Mouse (Mus musculus): ENCODE data around the gene Scn9a. TPM values are rescaled to one million over a fixed set of nuclear protein-coding genes. Genes with fewer than 3 reads are reported as not detected.

Scn9a gene
- polyA plus RNA-seq (2014; fragmentation: Nextera tagmentation; extraction: Ambion mirVana), result 3.7 and 6.0 TPM in 2 replicates

GRCm38 (mm10) chr2:66634580-66635359, at the start of gene Scn9a:
Gene Scn9a (minus strand): TSS chr2:66634962.
- peak; percentile 88 for ATAC-seq (ENCODE audit: low FRiP score)
- H3K9ac ChIP-seq (ENCODE audit: low read depth, low read length), result peak within 1 kb of the TSS; percentile 64
- peak within 1 kb of the TSS; percentile 45 for H3K4me3 ChIP-seq (ENCODE audit: low read depth, low read length)
- peak within 1 kb of the TSS; percentile 69 for H3K4me2 ChIP-seq (replicated peaks; ENCODE audit: low read depth, low read length)
- no peaks in the 10 kb centered on the region for H3K4me1 ChIP-seq (replicated peaks; ENCODE audit: control insufficient read depth, insufficient read depth, low read length)
- 2% methylated on average over 27 of the region's 29 CpGs for WGBS
- H3K27me3 ChIP-seq (ENCODE audit: control insufficient read depth, insufficient read depth, low read length), result peaks cover 2% of the 10 kb centered on the region; the same call in 1 of the 2 replicates
- no peak within 1 kb of the TSS for H3K27ac ChIP-seq (ENCODE audit: low read depth, low read length)
- no peaks in the 10 kb centered on the region for H3K9me3 ChIP-seq (ENCODE audit: control insufficient read depth, low read length)
- peak; percentile 72 for DNase-seq (ENCODE audit: low spot score)
- H3K36me3 ChIP-seq (ENCODE audit: control insufficient read depth, insufficient read depth, low read length), result no peaks in the 10 kb centered on the region

GRCm38 (mm10) chr2:66661988-66662387, 27.2 kb upstream of the Scn9a start:
- H3K9ac ChIP-seq (ENCODE audit: low read depth, low read length), result no peak overlapping the region
- H3K9me3 ChIP-seq (ENCODE audit: control insufficient read depth, low read length), result no peaks in the 10 kb centered on the region
- H3K36me3 ChIP-seq (ENCODE audit: control insufficient read depth, insufficient read depth, low read length), result no peaks in the 10 kb centered on the region
- H3K27me3 ChIP-seq (ENCODE audit: control insufficient read depth, insufficient read depth, low read length), result no peaks in the 10 kb centered on the region
- no peak overlapping the region for H3K4me3 ChIP-seq (ENCODE audit: low read depth, low read length)
- DNase-seq (ENCODE audit: low spot score) (no peak), ATAC-seq (ENCODE audit: low FRiP score) (no peak)
- no peak overlapping the region for H3K4me2 ChIP-seq (replicated peaks; ENCODE audit: low read depth, low read length)
- WGBS, result 69% methylated on average over 1 of the region's 1 CpGs
- no peak overlapping the region for H3K27ac ChIP-seq (ENCODE audit: low read depth, low read length)
- H3K4me1 ChIP-seq (replicated peaks; ENCODE audit: control insufficient read depth, insufficient read depth, low read length), result no peaks in the 10 kb centered on the region

- H3K4me2 ChIP-seq (replicated peaks; ENCODE audit: low read depth, low read length), result no peak overlapping the region
- 85% methylated on average over 3 of the region's 3 CpGs for WGBS
Measured at GRCm38 (mm10) chr2:66656430-66656829, 21.7 kb upstream of the Scn9a start.

GRCm38 (mm10) chr2:66655431-66655830, 20.7 kb upstream of the Scn9a start:
- H3K27ac ChIP-seq (ENCODE audit: low read depth, low read length), result no peak overlapping the region
- no peak overlapping the region for H3K4me3 ChIP-seq (ENCODE audit: low read depth, low read length)
- DNase-seq (ENCODE audit: low spot score) (no peak), ATAC-seq (ENCODE audit: low FRiP score) (0 out of 2 replicates have a peak, but pooled peaks have one; percentile 22)
- no peaks in the 10 kb centered on the region for H3K4me1 ChIP-seq (replicated peaks; ENCODE audit: control insufficient read depth, insufficient read depth, low read length)
- WGBS, result 92% methylated on average over 2 of the region's 2 CpGs
- no peak overlapping the region for H3K4me2 ChIP-seq (replicated peaks; ENCODE audit: low read depth, low read length)
- no peaks in the 10 kb centered on the region for H3K9me3 ChIP-seq (ENCODE audit: control insufficient read depth, low read length)
- H3K9ac ChIP-seq (ENCODE audit: low read depth, low read length), result no peak overlapping the region
- H3K36me3 ChIP-seq (ENCODE audit: control insufficient read depth, insufficient read depth, low read length), result no peaks in the 10 kb centered on the region
- H3K27me3 ChIP-seq (ENCODE audit: control insufficient read depth, insufficient read depth, low read length), result no peaks in the 10 kb centered on the region

More at GRCm38 (mm10) chr2:66656430-66656829, 21.7 kb upstream of the Scn9a start:
- H3K9ac ChIP-seq (ENCODE audit: low read depth, low read length), result no peak overlapping the region
- no peaks in the 10 kb centered on the region for H3K4me1 ChIP-seq (replicated peaks; ENCODE audit: control insufficient read depth, insufficient read depth, low read length)
- H3K27me3 ChIP-seq (ENCODE audit: control insufficient read depth, insufficient read depth, low read length), result no peaks in the 10 kb centered on the region
- H3K27ac ChIP-seq (ENCODE audit: low read depth, low read length), result no peak overlapping the region
- H3K9me3 ChIP-seq (ENCODE audit: control insufficient read depth, low read length), result no peaks in the 10 kb centered on the region
- DNase-seq (ENCODE audit: low spot score), result no peak
- H3K4me3 ChIP-seq (ENCODE audit: low read depth, low read length), result no peak overlapping the region
- H3K36me3 ChIP-seq (ENCODE audit: control insufficient read depth, insufficient read depth, low read length), result no peaks in the 10 kb centered on the region
- 0 out of 2 replicates have a peak, but pooled peaks have one; percentile 30 for ATAC-seq (ENCODE audit: low FRiP score)

GRCm38 (mm10) chr2:66644384-66644783, 9.6 kb upstream of the Scn9a start:
- H3K4me1 ChIP-seq (replicated peaks; ENCODE audit: control insufficient read depth, insufficient read depth, low read length), result no peaks in the 10 kb centered on the region
- peak; percentile 48 for DNase-seq (ENCODE audit: low spot score)
- no peaks in the 10 kb centered on the region for H3K27me3 ChIP-seq (ENCODE audit: control insufficient read depth, insufficient read depth, low read length)
- ATAC-seq (ENCODE audit: low FRiP score), result no peak; the same call in none of the 2 replicates
- 32% methylated on average over 5 of the region's 5 CpGs for WGBS
- H3K27ac ChIP-seq (ENCODE audit: low read depth, low read length), result no peak overlapping the region
- H3K9ac ChIP-seq (ENCODE audit: low read depth, low read length), result no peak overlapping the region
- H3K36me3 ChIP-seq (ENCODE audit: control insufficient read depth, insufficient read depth, low read length), result no peaks in the 10 kb centered on the region
- H3K4me2 ChIP-seq (replicated peaks; ENCODE audit: low read depth, low read length), result no peak overlapping the region
- no peaks in the 10 kb centered on the region for H3K9me3 ChIP-seq (ENCODE audit: control insufficient read depth, low read length)
- no peak overlapping the region for H3K4me3 ChIP-seq (ENCODE audit: low read depth, low read length)

GRCm38 (mm10) chr2:66632728-66633127, 2.0 kb downstream of the Scn9a start:
- no peak overlapping the region for H3K4me3 ChIP-seq (ENCODE audit: low read depth, low read length)
- H3K4me1 ChIP-seq (replicated peaks; ENCODE audit: control insufficient read depth, insufficient read depth, low read length), result no peaks in the 10 kb centered on the region
- H3K9ac ChIP-seq (ENCODE audit: low read depth, low read length), result no peak overlapping the region
- H3K4me2 ChIP-seq (replicated peaks; ENCODE audit: low read depth, low read length), result no peak overlapping the region
- DNase-seq (ENCODE audit: low spot score) (no peak), ATAC-seq (ENCODE audit: low FRiP score) (no peak)
- no peaks in the 10 kb centered on the region for H3K36me3 ChIP-seq (ENCODE audit: control insufficient read depth, insufficient read depth, low read length)
- peaks cover 2% of the 10 kb centered on the region; the same call in 1 of the 2 replicates for H3K27me3 ChIP-seq (ENCODE audit: control insufficient read depth, insufficient read depth, low read length)
- H3K27ac ChIP-seq (ENCODE audit: low read depth, low read length), result no peak overlapping the region
- H3K9me3 ChIP-seq (ENCODE audit: control insufficient read depth, low read length), result no peaks in the 10 kb centered on the region
- WGBS, result 30% methylated on average over 5 of the region's 5 CpGs

- 71% methylated on average over 7 of the region's 7 CpGs for WGBS
- Histone ChIP-seq H3K9me3 (ENCODE audit: control insufficient read depth, low read length) (no peaks in the 10 kb centered on the region), H3K36me3 (ENCODE audit: control insufficient read depth, insufficient read depth, low read length) (no peaks in the 10 kb centered on the region), H3K27ac (ENCODE audit: low read depth, low read length) (no peak overlapping the region), H3K9ac (ENCODE audit: low read depth, low read length) (no peak overlapping the region), H3K4me2 (replicated peaks; ENCODE audit: low read depth, low read length) (no peak overlapping the region), H3K4me3 (ENCODE audit: low read depth, low read length) (no peak overlapping the region), H3K27me3 (ENCODE audit: control insufficient read depth, insufficient read depth, low read length) (no peaks in the 10 kb centered on the region), H3K4me1 (replicated peaks; ENCODE audit: control insufficient read depth, insufficient read depth, low read length) (no peaks in the 10 kb centered on the region)
- DNase-seq (ENCODE audit: low spot score) (no peak), ATAC-seq (ENCODE audit: low FRiP score) (peak; percentile 74)
Measured at GRCm38 (mm10) chr2:66611091-66611490, 23.7 kb downstream of the Scn9a start.

GRCm38 (mm10) chr2:66597313-66597712, 37.4 kb downstream of the Scn9a start:
- Histone ChIP-seq H3K9ac (ENCODE audit: low read depth, low read length) (no peak overlapping the region), H3K9me3 (ENCODE audit: control insufficient read depth, low read length) (no peaks in the 10 kb centered on the region), H3K4me1 (replicated peaks; ENCODE audit: control insufficient read depth, insufficient read depth, low read length) (no peaks in the 10 kb centered on the region), H3K27me3 (ENCODE audit: control insufficient read depth, insufficient read depth, low read length) (no peaks in the 10 kb centered on the region), H3K36me3 (ENCODE audit: control insufficient read depth, insufficient read depth, low read length) (no peaks in the 10 kb centered on the region), H3K4me3 (ENCODE audit: low read depth, low read length) (no peak overlapping the region), H3K27ac (ENCODE audit: low read depth, low read length) (no peak overlapping the region), H3K4me2 (replicated peaks; ENCODE audit: low read depth, low read length) (no peak overlapping the region)
- ATAC-seq (ENCODE audit: low FRiP score) (no peak), DNase-seq (ENCODE audit: low spot score) (no peak)
- WGBS, result 86% methylated on average over 6 of the region's 6 CpGs

- DNase-seq (ENCODE audit: low spot score) (peak; percentile 9), ATAC-seq (ENCODE audit: low FRiP score) (peak; percentile 66)
- Histone ChIP-seq H3K36me3 (ENCODE audit: control insufficient read depth, insufficient read depth, low read length) (no peaks in the 10 kb centered on the region), H3K4me3 (ENCODE audit: low read depth, low read length) (no peak overlapping the region), H3K4me1 (replicated peaks; ENCODE audit: control insufficient read depth, insufficient read depth, low read length) (no peaks in the 10 kb centered on the region), H3K27ac (ENCODE audit: low read depth, low read length) (no peak overlapping the region), H3K9ac (ENCODE audit: low read depth, low read length) (no peak overlapping the region), H3K27me3 (ENCODE audit: control insufficient read depth, insufficient read depth, low read length) (no peaks in the 10 kb centered on the region), H3K4me2 (replicated peaks; ENCODE audit: low read depth, low read length) (no peak overlapping the region), H3K9me3 (ENCODE audit: control insufficient read depth, low read length) (no peaks in the 10 kb centered on the region)
- WGBS, result 53% methylated on average over 5 of the region's 5 CpGs
Measured at GRCm38 (mm10) chr2:66596145-66596544, 38.6 kb downstream of the Scn9a start.
